Mouse (Mus musculus) myocyte (in vitro differentiated cells): ENCODE measurements around the gene Mrpl45.
A peak's percentile ranks its signal among the peaks of the same experiment; 100 is the strongest.

Experiments used
- CEBPB ChIP-seq: IDR thresholded peaks from 2 replicates; pipeline ENCODE4 v1.6.1; 2011; ENCODE audit warnings: mild to moderate bottlenecking, moderate library complexity; ENCODE audit not compliant: poor library complexity, insufficient read depth, severe bottlenecking
- E2F4 ChIP-seq: IDR thresholded peaks from one replicate; pipeline ENCODE4 v1.6.1; 2011; ENCODE audit warnings: mild to moderate bottlenecking, control low read depth, moderate library complexity; ENCODE audit not compliant: insufficient read depth
- MAX ChIP-seq: IDR thresholded peaks from one replicate; pipeline ENCODE4 v1.6.1; 2011; ENCODE audit warnings: low read depth, mild to moderate bottlenecking, control low read depth
- MYOD1 ChIP-seq, 3 experiments: IDR thresholded peaks; one replicate each; pipeline ENCODE4 v1.6.1; 2011; ENCODE audit warnings: control low read depth in 2 of 3, low read depth in 2 of 3, mild to moderate bottlenecking in 2 of 3, moderate library complexity in 1 of 3; ENCODE audit not compliant: insufficient read length in 2 of 3, control insufficient read depth in 1 of 3
- MYOG ChIP-seq, 3 experiments: IDR thresholded peaks; one replicate each; pipeline ENCODE4 v1.6.1; 2011; ENCODE audit warnings: control low read depth in 2 of 3, low read depth in 2 of 3, mild to moderate bottlenecking in 2 of 3; ENCODE audit not compliant: insufficient read length in 2 of 3, control insufficient read depth in 1 of 3, insufficient read depth in 1 of 3
- POLR2A ChIP-seq: IDR thresholded peaks from one replicate; pipeline ENCODE4 v1.6.1; 2011; ENCODE audit warnings: low read depth, mild to moderate bottlenecking, control low read depth, moderate library complexity; ENCODE audit not compliant: insufficient read length
- POLR2AphosphoS2 ChIP-seq: IDR thresholded peaks from one replicate; pipeline ENCODE4 v1.6.1; 2011; ENCODE audit warnings: low read depth, control low read depth; ENCODE audit not compliant: insufficient read length
- REST ChIP-seq: IDR thresholded peaks from one replicate; pipeline ENCODE4 v1.6.1; 2011; ENCODE audit warnings: mild to moderate bottlenecking, control low read depth, moderate library complexity; ENCODE audit not compliant: insufficient read depth, insufficient read length
- SRF ChIP-seq: IDR thresholded peaks from one replicate; pipeline ENCODE4 v1.6.1; 2011; ENCODE audit warnings: low read depth; ENCODE audit not compliant: control insufficient read depth, insufficient read length
- TCF12 ChIP-seq: IDR thresholded peaks from one replicate; pipeline ENCODE4 v1.6.1; 2011; ENCODE audit warnings: mild to moderate bottlenecking, control low read depth; ENCODE audit not compliant: poor library complexity, insufficient read depth, severe bottlenecking
- TCF3 ChIP-seq: IDR thresholded peaks from one replicate; pipeline ENCODE4 v1.6.1; 2011; ENCODE audit warnings: low read depth, control low read depth; ENCODE audit not compliant: insufficient read length
- USF1 ChIP-seq: IDR thresholded peaks from one replicate; pipeline ENCODE4 v1.6.1; 2011; ENCODE audit warnings: low read depth, mild to moderate bottlenecking, control low read depth, moderate library complexity

- TF ChIP-seq POLR2AphosphoS2 = peak; percentile 90
- no peak for TF ChIP-seq TCF12
- peak in 1 of 3 experiments; percentile 9 for TF ChIP-seq MYOD1 (IDR thresholded peaks at IDR 0.05; ENCODE audit: control insufficient read depth in 1 of 3, insufficient read length in 2 of 3, low read depth in 2 of 3)
- no peak for TF ChIP-seq TCF3
- peak; percentile 82 for TF ChIP-seq POLR2A
- TF ChIP-seq E2F4 = no peak
- TF ChIP-seq MYOG (IDR thresholded peaks at IDR 0.05; ENCODE audit: control insufficient read depth in 1 of 3, insufficient read depth in 1 of 3, insufficient read length in 2 of 3, low read depth in 2 of 3) = peak in 1 of 3 experiments; percentile 10
- no peak for TF ChIP-seq USF1
- no peak for TF ChIP-seq MAX
- no peak for TF ChIP-seq CEBPB
- TF ChIP-seq SRF = no peak
- TF ChIP-seq REST = no peak
Measured at GRCm38 (mm10) chr11:97361948-97362648, 46.6 kb downstream of the Mrpl45 start, which contains the start of gene Socs7.
